Mouse (Mus musculus) monocyte, adult 59 days (primary cell): Measurements from ENCODE around the gene A430033K04Rik. TPM values are rescaled to one million over a fixed set of nuclear protein-coding genes. Genes with fewer than 3 reads are reported as not detected.

ENCODE experiments used
- total RNA-seq, 2 experiments: library from RNA; stranded (reverse); gene quantifications; one replicate each; pipeline ENCODE4 v1.2.4; 2023

A430033K04Rik gene
- 1 to 10 TPM; 1.8 to 2.2 TPM for total RNA-seq

DNA sequence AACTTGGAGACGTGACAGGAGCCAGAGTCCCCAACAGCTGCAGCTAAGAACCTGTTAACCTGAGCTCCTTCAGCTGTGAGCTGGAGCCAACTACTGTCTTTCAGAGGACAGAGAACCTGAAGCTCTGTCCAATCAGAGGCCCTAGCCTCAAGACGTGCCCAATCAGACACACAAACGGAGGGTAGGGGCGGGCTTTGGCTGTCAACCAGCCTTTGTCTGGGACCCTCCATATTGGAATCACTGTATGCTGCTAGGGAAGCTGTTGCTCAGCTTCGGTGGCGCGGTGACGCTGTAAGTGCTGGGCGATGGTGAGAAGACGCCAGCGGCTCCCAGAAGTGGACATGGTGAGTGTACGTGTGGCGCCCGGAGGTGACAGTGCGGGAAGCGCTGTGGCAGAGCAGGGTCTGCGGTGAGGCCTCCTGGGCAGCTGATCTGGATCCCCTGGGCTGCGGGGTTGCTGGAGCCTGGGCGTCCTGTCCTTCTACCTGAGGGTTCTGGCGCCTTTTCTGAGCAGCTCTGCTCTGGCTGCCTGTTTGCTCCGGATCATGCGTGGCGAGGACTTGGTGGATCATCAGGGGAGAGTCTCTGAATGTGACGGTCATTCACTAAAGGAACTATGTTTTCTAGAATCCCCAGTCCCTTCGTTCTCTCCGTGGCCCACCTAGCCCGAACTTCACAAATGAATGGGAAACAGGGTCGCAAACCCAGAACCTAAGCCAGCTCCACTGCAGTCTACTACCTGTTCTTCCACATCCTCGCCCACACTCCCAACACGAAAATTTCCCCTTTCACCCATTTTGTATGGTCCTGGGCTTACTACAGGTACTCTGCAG is at the start of gene A430033K04Rik:
A430033K04Rik (plus strand) TSS at position 215 of the 833 bp plus-strand sequence.

GRCm38 (mm10) chr5:138619211-138620128 is 3.2 kb upstream of the A430033K04Rik start, which contains the start of gene Zfp68:
Gene Zfp68 (minus strand): TSS chr5:138619761.

Other genes starting within 250 kb of the A430033K04Rik start
- gene Zfp157, start 181.4 kb upstream of the A430033K04Rik start, total RNA-seq = 10 to 100 TPM in 1 of 2 experiments, 1 to 10 TPM in 1; 9.4 to 10.1 TPM
- gene 1700123K08Rik, start 58.1 kb upstream of the A430033K04Rik start, total RNA-seq = not detected
- 10 to 100 TPM; 17.2 to 17.6 TPM for gene Zfp68, start 3.1 kb upstream of the A430033K04Rik start, total RNA-seq
- 10 to 100 TPM; 21.3 to 22.3 TPM for gene Fam20c, start 131.7 kb downstream of the A430033K04Rik start, total RNA-seq
- not detected for gene Gm5294, start 197.2 kb downstream of the A430033K04Rik start, total RNA-seq